Mouse (Mus musculus) MN1 (cell line): Measurements from ENCODE around the gene Smoc1.
A peak's percentile ranks its signal among the peaks of the same experiment; 100 is the strongest.

Experiments
- DNase-seq: peaks from one replicate; pipeline ENCODE4 v3.0.0-alpha.2; 2016; ENCODE audit warnings: low spot score

Smoc1 gene

DNA sequence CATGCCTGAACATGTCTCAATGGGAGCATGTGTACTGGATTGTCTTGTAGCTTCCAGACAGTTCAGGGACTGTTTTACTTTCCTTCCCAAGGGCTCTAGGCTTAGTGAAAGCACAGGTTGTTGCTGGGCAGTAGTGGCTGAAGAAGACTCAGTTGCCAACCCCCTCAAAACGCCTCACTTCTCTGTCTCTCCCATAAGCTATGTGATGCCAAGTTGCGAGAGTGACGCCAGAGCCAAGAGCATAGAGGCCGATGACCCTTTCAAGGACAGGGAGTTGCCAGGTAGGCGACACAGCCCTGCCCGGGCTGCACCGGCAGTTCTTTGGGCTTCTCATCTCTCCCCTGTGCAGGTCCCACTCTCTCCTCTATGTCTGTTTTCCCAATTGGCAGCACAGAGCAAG lies 141.4 kb downstream of the Smoc1 start:
- no peak for DNase-seq

DNA sequence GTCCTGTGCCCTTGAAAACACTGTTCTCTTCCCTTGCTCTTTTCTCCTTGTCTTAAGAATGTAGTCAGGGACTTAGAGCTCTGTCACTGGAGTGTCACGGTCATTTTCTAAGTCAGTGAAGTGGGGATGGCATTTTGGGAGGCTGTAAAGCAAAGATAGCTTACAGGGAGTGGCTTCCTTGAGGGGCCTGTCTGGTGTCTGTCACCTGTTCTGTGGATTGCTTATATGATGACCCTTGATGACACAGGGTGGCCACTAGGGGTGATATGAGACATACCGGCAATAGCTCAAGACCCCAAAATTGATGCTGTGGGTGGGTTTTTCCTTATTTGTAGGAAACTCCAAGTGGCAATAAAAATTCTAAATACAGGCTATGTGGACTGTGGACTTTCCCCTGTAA lies 141.9 kb downstream of the Smoc1 start:
- DNase-seq: no peak

DNA sequence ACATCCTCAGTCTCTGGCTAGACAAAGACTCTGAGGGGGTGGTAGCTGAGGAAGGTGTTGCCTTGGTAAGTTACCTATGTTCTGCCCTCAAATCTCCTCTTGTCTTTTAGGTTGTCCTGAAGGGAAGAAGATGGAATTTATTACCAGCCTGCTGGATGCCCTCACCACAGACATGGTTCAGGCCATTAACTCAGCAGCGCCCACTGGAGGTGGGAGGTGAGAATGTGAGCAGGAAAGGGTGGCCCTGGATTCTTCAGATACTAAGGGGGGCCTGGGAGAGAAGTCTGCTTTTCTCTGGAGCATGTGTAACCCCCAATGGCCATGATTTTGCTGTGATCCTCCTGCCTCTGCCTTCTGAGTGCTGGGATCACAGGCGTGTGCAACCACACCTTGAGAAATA lies 143.5 kb downstream of the Smoc1 start:
- DNase-seq: no peak

DNA sequence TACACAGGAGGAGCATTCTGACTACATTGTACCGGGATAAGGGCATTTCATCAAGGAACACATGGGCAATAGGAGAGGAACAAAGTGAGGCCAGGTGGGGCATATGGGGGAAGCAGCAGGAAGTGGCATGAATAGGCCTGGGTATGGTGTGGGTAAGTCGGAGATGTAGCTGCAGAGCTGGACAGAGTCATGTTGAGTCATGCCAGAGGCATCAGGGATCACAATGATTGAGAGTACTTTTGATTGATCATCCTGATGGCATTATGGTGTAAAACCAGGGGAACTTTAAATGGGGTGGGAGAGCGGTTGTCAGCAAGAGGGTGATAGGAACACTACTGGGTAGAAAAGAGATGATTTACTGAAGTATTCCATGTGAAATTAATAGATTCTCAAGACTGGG lies 146.4 kb downstream of the Smoc1 start:
- no peak for DNase-seq

DNA sequence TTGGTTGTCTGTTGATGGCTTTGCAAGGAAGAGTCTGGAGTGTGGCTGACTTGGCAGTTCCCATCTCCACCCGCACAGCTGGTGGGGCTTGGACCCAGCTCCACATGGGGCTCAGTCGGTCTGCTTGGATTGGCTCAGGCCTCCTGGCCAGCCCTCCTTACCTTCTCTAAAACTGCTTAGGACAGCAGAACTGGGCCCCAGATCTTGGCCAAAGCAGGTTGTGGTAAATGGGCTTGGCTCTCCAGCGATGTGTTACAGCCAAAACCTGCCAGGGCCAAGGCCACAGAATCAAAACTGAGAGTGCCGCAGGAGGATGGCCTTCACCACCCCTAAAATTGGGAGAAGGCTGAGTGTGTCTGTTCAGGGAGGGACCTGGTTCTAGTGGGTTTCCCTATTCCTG lies 147.3 kb downstream of the Smoc1 start:
- DNase-seq: no peak

DNA sequence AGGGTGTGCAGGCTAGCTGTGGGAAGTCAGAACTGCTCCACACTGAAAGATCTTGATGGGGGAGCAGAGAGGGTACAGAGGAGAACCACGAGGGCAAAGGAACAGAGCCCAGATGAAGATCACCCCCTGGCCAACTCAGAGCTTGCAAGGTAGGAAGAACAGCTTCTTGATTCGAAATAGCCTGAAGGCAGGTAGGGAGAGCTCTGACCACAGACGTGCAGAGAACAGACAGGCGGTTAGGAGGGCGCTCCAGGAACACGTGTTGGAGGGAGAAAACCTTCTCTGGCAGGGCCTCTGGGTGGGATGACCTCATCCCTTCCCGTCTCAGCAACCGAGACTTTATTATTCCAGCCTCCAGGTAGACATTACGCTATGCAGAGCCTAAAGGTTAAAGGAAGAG lies 148.6 kb downstream of the Smoc1 start:
- DNase-seq: no peak

DNA sequence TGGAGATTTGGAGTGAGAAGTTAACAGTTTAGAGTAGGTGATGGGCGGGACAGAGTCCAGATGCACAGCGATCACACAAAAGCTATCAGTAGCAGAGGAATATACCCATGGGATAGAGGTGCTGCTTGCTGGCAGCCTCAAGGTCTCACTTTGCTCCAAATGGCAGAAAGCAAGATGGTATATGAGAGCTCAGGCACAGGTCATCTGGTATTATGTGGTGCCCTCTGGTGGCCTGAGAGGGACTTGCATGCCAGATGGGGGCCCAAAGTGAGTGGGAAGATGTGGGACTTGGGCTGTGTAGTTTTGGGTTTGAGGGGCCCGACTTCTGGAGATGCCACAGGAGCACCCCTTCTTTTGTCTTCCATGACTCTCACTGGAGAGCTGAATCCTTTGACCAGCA lies 155.5 kb downstream of the Smoc1 start:
- peak; percentile 67 for DNase-seq

DNA sequence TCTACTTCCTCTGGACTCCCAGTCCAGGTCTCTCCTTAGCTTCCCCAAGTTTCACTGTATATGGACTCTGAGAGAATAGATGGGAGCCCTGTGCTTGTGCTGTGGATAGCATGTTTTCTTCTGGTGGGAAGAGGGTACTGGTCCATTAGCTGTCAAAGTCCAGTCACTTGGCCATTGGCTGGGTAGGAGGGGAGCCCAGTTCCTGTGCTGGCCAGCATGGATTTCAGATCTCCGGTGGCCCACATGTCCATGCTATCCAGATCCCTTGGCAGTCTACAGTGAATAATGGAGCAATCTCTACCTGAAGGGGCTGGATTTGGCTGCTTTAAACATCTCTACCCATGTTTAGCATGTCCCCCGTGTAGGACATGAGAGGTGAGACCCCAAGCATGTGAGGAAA lies 158.4 kb downstream of the Smoc1 start:
- no peak for DNase-seq

DNA sequence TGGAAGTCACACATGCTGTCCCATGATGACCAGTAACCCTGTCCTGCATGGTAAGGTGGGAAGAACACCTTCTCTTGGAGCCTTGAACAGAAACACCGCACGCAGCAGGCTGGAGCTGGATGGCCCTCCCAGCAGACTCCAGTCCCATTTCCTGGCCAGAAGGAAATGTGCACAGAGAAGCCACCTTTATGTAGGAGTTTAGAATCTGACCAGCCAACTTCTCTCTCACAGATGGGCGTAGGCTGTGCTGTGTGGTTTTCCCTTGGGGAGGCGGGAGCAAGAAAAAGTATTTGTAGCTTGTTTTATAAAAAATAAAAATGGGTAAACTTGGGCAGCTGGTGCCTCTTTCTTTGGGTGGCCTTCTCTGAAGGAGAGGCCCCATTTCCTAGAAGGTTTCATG lies 159.5 kb downstream of the Smoc1 start:
- no peak for DNase-seq

DNA sequence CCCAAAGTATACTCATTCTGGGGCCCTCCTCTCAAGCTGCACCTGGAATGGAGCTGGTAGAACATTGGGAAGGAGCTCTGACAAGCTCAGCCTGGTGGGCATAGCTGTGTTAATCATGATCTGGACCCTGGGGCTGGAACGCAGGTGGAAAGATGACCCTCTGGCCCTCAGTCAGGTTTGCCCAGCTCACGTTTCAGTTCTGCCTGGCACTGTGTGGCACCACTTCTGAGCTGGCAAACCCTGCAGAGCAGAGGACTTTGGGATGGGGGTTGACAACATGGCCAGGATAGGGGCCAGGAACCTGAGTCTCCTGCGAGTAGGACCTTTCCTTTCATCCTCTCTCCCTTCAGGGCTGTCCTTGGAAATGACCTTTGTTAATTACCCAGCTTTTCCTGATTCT lies 160.1 kb downstream of the Smoc1 start:
- DNase-seq: no peak

DNA sequence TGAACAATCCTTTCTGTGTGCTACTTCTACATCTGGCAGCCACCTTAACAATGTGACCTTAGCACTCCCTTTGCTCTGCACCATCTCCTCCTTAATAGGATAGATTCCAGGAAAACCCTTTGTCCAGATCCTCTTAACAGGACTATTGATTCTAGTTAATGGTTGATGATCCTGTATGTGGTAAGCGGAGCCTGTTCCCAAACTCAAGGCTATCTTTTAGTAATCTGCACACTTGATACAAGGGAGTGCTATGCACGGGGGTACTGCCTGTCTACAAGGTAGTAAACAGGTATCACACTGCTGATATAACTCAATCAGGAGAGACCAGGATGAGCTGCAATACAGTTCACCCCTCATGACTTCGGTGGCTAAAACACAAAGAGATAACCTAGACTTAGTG lies 161.8 kb downstream of the Smoc1 start:
- no peak for DNase-seq

DNA sequence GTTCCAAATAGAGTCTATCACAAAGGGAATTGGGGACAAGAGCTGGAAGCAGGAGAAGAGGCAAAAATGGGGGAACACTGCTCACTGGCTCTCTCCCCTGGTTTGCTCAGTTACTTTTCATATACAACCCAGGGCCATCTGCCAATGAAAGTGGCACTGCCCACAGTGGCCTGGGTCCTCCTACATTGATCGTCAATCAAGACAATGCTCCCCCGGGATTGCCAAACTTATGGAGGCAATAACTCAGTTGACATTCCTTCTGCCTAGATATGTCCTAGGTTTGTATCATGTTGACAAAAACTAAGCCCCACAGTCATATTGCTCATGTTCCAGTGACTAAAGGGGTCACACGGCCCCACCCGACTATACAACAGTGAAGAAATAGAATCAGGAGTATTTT lies 162.4 kb downstream of the Smoc1 start:
- no peak for DNase-seq

DNA sequence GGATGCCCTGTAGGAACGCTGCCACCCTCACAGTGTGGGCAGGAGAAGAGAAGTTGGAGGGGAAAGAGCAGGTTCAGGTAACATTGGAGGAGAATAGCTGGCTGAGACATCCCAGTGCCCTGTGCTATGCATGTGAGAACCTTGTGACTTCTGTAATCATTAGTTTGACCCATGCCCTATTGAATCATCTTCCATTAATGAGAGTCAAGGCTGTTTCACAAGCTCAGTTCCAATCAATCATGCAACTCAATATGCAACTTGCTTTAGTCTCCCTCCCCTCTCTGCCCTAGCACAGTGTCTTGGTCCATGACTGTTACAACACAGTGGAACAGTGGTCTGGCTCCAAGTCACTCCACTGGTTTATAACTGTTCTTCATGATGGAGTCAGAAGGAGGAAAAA lies 163.0 kb downstream of the Smoc1 start:
- DNase-seq: no peak

DNA sequence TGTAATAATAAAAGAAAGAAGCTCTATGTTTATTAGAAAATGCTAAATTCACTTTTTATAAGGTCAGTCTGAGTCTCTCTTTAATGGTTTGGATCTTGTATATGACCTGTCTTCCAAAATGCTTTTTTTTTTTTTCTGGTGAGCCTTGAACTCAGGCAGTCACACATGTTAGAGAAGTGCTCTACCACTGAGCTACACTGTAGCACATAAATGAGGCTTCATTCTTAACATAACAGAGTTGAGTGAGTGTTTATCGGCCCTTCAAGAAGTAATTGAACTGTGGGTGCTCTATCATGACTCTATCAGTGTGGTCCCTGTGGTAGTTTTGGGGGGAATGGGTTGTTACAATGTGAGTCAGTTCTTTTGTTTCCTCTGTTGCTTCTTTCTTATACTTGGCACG lies 167.4 kb downstream of the Smoc1 start:
- no peak for DNase-seq

DNA sequence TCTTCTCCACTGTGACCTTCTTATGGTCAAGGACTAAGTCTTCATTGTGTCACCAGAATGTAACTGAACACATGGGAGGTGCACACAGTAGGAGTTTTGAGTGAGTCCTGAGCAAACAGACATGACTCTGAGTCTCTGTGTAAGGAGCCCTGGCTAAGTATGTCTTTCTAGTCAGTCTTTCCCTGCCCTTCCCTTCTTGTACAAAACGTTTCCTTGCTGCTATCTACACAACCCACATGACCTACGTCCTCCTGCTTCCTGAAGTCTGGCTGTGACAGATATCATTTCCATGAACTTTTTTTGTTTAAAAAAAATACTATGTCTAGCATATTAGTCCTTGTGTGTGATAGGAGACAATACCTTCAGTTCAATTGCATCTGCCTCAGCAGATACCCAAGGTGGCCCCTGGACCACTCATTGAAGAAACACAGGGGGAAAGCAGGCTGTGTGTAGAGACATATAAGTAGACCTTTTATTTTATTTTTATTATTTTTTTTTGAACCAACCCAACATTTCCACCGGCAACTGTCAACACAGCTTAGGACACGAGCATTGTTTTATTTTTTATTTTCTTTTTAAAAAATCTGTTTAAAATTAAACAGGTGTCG lies 171.0 kb downstream of the Smoc1 start:
- no peak for DNase-seq

DNA sequence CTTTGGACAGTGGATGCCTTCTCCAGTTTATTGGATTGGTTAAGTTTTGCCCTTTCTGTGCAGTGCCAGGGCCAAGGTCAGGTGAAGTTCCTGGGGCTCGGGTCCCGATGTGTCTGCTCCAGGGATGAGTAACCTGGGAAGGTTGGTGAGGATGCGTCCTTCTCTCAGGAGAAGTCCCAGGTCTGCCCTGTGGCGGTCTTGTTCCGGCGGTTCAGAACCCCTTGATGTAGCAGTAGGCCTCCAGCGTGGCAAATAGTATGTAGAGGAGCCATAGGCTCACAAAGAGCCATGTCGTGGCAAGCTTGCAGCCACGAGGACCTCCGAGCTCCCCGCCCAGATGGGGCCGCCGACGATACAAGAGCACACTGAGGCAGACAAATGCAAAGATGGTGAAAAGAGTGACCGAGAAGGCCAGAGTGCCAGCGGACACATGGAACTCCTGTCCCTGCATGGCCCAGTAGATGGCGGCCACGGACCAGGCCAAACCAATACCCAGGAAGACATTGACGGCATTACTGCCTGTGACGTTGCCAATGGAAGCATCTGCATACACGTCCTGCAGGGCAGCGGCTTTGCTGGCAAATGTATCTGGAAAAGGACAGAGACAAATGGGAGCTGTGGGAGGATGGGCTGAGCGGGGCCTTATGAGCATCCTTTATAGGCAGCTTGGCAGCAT lies 172.8 kb downstream of the Smoc1 start:
- DNase-seq: peak; percentile 83

DNA sequence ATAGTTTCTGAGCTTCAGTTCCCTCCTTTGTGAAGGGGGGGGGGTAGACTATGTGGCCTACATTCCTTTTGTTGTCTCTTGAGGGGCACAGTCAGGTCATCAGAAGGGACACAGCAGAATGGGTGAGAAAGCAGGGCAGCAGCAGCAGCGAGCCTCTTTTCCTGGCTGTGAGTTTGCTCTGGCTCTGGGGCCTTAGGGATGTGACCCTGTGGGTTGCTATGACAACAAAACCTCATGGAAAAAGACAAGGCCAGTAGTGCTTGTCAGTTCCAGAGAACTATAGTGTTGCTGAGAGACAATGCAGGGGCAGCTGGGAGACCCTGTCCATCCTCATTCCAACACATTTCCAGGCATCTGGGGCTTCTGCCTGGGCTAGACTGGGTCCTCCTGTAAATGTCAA lies 176.6 kb downstream of the Smoc1 start:
- DNase-seq: peak; percentile 29

DNA sequence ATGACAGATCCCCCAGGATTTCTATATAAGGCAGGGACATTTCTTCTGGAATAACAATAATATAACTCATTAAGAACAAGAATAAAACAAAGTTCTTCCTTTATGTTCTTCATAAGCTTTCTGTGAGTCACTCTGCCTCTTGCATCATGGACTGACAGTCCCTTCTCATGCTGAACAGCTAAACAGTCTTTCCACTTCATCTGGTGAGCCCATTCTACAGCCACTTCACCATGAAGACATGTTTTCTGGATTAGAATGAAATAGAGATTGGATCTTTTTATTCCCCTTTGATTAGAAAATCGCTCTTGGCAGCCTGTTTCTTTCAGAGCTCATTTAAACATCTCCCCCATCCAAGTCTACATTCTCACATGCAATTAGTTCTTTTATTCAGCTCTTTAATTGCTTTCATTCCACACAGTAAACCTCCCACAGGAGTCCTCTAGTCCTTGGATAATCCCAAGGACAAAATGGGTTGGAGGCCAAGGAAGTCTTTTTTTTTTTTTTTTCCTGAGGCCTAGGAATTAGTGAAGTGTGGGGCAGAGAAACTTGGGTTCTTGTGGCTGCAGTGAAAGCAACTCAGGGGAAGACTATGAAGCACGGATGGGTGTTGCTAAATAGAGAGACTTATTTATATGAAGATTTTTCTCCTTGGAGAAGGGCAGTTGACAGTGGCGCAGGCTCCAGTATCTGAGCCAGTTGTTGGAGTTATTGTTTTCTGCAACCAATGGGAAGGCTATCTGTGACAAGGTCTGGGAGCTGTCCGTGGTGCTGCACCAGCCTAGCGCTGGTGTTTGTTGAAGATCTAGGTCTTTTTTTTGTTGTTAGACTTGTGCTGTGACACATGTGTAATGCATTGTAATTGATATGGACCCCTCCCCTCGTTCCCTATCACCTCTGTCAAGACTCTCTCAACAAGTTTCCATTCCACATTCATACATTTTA lies 179.3 kb downstream of the Smoc1 start:
- no peak for DNase-seq

DNA sequence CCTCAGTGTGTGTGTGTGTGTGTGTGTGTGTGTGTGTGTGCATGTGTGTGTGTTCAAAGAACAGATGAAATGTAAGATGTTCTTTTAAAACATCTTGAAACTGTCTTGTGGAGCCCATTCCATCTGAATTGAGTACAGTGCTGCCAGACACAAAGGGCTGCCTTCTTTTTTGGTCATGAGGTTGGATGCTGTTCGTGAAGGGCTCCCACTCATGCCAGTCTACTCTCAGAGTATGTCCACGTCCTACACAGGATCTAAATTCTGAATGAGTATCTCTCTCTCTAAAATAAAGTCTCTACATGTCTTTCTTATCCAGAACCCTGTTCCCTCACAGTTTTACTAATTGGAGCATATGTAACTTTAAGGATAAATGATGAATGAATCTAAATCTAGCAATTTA lies 182.0 kb downstream of the Smoc1 start:
- no peak for DNase-seq

DNA sequence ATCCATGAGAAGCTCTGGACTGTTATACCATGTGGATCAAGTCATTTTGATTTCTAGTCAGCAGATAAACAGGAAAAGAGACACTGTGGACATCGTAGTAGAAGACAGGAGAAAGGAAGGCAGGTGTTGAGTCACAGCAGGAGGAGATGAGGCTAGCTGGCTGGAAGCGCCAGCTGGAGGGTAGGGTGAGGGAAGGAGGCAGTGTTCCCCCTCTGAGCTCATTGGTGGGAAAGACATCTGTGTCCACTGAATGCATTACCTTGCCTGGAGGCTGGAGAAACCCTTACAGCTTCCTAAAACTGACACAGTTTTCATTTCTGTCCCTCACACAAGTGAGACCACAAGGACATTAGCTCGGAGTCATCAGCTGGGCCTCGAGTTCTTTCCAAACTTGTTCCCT lies 192.7 kb downstream of the Smoc1 start:
- no peak for DNase-seq

DNA sequence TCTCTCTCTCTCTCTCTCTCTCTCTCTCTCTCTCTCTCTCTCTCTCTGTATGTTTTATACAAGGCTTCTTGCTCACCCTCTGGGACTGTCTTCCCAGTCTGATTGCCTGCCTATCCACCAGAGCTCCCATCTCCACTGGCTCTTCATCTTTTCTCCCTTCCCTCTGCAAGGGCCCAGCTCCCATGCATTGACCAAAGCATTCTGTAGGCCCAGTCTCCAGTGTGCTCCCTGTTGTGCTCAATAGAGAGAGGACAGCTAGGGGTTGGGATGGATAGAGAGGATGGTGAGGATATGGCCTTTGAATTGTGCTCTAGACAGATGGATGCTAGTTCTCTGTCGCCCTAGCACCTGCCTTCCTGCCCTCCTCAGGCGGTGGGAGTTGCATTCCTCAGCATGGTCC lies 196.7 kb downstream of the Smoc1 start:
- DNase-seq: no peak

DNA sequence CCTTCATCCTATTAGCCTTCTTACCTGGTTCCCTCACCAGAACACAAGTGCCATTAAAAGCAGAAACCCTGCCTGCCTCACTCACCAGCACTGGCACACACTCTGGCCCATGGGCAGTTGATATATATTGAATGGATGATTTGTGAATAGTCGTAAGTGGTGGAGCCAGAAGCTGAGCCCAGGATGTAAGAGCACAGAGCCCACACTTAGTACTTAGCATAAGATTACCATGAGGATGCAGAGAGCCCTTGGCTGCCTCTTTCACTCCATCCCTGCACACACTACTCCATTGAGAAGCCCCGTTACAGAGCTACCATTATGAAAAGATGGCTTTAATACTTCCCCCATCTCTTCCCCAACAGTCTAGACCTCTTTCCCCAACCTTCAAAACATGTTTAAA lies 198.2 kb downstream of the Smoc1 start:
- no peak for DNase-seq

DNA sequence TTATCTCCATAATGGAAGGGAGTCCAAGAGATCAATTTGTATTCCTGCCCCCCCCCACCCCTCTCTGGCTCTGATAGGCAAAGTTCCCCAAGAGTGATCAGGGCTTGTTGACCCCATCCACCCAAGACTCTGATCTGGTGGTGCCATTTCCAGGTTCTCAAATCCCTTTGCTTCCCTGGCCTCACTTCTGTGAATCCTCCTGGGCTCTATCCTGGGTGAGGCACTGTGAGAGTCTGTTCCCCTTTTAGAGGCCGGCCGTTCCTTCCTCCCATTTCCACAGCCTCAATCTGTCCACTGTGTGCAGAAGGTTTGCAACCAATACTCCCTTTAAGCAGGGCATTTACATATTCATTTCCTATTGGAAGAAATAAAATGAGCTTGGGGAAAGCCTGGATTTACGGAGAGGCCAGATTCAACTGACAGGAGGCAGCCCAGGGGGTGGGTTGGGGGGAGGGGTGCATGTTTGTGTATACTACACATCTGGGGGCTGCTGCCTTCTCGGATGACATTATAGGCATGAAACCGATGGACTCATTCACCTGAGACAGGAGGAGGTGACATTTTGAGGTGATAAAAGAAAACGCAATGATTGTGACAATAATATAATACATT lies 199.5 kb downstream of the Smoc1 start:
- DNase-seq: no peak
